Mouse (Mus musculus) erythroblast, embryonic 14.5 days (primary cell): ENCODE measurements around the gene Aph1a.

Source experiments
- GATA1 ChIP-seq: IDR thresholded peaks from 2 replicates; pipeline ENCODE4 v1.6.1; 2012; ENCODE audit warnings: low read length, inconsistent platforms, mixed read lengths
- TAL1 ChIP-seq: IDR thresholded peaks from 3 replicates; pipeline ENCODE4 v1.6.1; 2012; ENCODE audit warnings: low read length, inconsistent platforms, mixed read lengths

DNA sequence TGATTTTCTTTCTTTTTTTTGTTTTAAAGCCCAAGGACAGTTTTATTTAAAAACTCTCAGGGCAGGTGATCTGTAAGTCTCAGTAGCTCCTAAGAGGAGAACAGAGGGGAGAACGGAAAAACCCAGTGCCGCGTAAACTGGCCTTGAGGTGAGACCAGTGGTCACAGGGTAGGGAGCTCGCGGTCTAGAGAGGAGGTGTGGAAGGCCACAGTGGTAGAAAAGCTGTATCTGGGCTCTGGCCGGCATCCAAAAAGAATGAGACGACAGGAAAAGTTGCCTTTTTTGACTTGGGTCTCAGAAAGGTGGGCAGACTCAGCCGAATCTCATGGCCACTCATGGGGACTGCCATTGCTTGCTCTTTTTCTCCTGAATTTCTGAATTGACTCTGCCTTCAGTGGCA is 44.4 kb downstream of the Aph1a start:
- TF ChIP-seq GATA1: no peak
- no peak for TF ChIP-seq TAL1
